Mouse (Mus musculus) adrenal gland, postnatal 36 days (tissue): Measurements from ENCODE around the gene Pigp. TPM values are rescaled to one million over a fixed set of nuclear protein-coding genes. Genes with fewer than 3 reads are reported as not detected.

Source experiments
- DNase-seq, 2 experiments: peaks; one replicate each; pipeline ENCODE4 v3.0.0; 2021; ENCODE audit warnings: mixed read lengths in 1 of 2
- long read RNA-seq, 2 experiments: library from polyadenylated mRNA; stranded (forward); transcript quantifications; one replicate each; pipeline ENCODE4 v2.0.0; 2021; ENCODE audit warnings: borderline sequencing depth in 2 of 2
- total RNA-seq, 2 experiments: library from RNA; stranded (reverse); gene quantifications; 2 replicates each; pipeline ENCODE4 v1.2.3; 2021

Gene Pigp
- total RNA-seq = 100 to 1,000 TPM in 1 of 2 experiments, 10 to 100 TPM in 1; 68.8 to 122 TPM
- long read RNA-seq, experiment 1, transcript Pigp-203 (5 exons, 966 nt) = minor isoform, 22 of 76 reads
- long read RNA-seq, experiment 1, transcript Pigp-204 (5 exons, 912 nt) = minor isoform, 10 of 76 reads
- long read RNA-seq, experiment 1, transcript Pigp-202 (5 exons, 745 nt) = major isoform, 29 of 76 reads
- long read RNA-seq, experiment 1, transcript Pigp-206 (4 exons, 695 nt) = minor isoform, 6 of 76 reads
- long read RNA-seq, experiment 1, partial matches to known transcripts = 0 of 76 reads
- long read RNA-seq, experiment 1, other reads (novel, unspliced or antisense) = 4 of 76 reads
- long read RNA-seq, experiment 2, transcript Pigp-202 (5 exons, 745 nt) = major isoform, 12 of 29 reads
- long read RNA-seq, experiment 2, transcript Pigp-203 (5 exons, 966 nt) = minor isoform, 8 of 29 reads
- long read RNA-seq, experiment 2, partial matches to known transcripts = 1 of 29 reads
- long read RNA-seq, experiment 2, other reads (novel, unspliced or antisense) = 2 of 29 reads

GRCm38 (mm10) chr16:94371301-94371931 lies at the start of gene Pigp:
Pigp (minus strand) TSS chr16:94371842.
- peak; percentile 61 to 66 for DNase-seq

DNA sequence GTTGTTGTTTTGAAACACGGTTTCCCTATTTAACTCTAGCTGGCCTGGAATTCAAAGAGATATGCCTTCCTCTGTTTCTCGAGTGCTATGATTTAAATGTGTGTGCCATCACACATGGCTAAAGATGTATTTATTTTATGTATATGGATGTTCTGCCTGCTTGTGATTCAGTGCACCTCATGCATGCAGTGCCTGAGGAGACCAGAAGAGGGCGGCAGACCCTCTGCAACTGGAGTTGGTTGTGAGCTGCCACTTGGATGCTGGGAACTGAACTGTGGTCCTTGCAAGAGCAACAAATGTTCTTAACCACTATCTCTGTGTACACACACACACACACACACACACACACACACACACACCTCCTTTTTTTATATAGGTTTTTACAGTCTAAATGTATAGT lies 48.9 kb upstream of the Pigp start:
- DNase-seq = no peak

DNA sequence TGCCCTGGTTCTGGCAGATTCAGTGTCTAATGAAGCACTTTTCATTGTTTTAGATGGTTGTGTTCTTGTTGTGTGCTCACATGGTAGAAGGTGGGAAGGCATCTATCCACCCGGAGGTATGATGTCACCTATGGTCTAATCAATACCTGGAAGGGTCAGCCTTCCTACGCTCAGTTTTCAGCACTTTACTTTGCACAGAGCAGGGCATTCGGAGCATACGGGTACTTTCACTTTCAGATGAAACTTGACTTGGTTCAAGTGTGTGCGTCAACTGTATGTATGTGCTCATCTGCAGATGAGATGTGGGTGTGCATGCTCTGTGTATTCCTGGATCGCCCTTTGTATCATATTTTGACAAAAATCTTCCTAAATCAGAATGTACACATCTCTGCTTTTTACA lies 42.5 kb upstream of the Pigp start:
- DNase-seq = no peak

- DNase-seq = no peak
These were observed 41.1 kb upstream of the Pigp start for GRCm38 (mm10) chr16:94412760-94413159.

DNA sequence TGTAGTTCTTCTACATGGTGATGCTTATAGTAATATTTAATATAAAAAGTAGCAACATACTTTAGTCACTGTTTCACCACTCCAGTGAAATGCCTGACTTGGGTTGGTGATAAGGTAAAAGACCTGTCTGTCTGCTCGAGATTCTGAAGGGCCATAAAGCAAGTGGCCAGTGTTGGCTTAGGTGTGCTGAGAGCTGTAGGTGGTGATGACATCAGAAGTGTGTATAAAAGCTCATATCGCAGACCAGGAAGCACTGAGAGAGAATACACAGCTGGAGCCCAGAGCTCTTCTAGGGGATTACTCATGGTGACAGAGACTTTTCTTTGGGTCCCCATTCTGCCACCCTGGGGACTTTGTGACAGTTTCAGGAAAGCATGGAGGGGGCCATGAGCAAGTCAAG lies 40.6 kb upstream of the Pigp start:
- no peak for DNase-seq

- no peak for DNase-seq
These were observed 39.6 kb upstream of the Pigp start for GRCm38 (mm10) chr16:94411287-94411686.

- DNase-seq = peak; percentile 6 to 27
These were observed 30.5 kb upstream of the Pigp start for GRCm38 (mm10) chr16:94402185-94402584.

GRCm38 (mm10) chr16:94401636-94402035 lies 30.0 kb upstream of the Pigp start:
- DNase-seq = peak; percentile 28 to 46

GRCm38 (mm10) chr16:94399141-94399540 lies 27.5 kb upstream of the Pigp start:
- DNase-seq = no peak

GRCm38 (mm10) chr16:94396641-94397040 lies 25.0 kb upstream of the Pigp start:
- DNase-seq = no peak

GRCm38 (mm10) chr16:94395051-94395450 lies 23.4 kb upstream of the Pigp start:
- no peak for DNase-seq

- no peak for DNase-seq
These were observed 20.7 kb upstream of the Pigp start for GRCm38 (mm10) chr16:94392299-94392698.

- DNase-seq = no peak
These were observed 16.0 kb upstream of the Pigp start for GRCm38 (mm10) chr16:94387690-94388089.

GRCm38 (mm10) chr16:94383277-94383676 lies 11.6 kb upstream of the Pigp start:
- DNase-seq = no peak

GRCm38 (mm10) chr16:94379386-94379785 lies 7.7 kb upstream of the Pigp start:
- DNase-seq = no peak

DNA sequence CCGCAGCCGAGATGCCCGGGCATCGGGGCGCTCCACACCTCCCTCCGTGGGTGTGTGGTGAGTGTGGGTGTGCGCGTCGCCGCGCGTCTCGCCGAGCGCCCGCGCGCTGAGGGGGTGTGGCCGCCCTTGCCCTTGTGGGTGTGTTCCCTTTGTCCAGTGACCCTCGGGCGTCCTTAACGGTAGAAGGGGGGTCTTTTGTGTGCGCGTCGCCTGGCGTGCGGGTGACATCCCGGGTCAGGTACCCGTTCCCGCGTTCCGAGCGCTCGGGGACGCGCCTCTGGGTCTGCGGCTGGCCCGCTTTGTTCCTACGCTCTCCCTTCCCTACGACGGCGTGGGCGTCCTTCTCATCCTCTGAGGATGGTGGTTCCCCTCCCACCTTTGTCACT lies 734 bp downstream of the Pigp start:
- peak; percentile 79 to 85 for DNase-seq

DNA sequence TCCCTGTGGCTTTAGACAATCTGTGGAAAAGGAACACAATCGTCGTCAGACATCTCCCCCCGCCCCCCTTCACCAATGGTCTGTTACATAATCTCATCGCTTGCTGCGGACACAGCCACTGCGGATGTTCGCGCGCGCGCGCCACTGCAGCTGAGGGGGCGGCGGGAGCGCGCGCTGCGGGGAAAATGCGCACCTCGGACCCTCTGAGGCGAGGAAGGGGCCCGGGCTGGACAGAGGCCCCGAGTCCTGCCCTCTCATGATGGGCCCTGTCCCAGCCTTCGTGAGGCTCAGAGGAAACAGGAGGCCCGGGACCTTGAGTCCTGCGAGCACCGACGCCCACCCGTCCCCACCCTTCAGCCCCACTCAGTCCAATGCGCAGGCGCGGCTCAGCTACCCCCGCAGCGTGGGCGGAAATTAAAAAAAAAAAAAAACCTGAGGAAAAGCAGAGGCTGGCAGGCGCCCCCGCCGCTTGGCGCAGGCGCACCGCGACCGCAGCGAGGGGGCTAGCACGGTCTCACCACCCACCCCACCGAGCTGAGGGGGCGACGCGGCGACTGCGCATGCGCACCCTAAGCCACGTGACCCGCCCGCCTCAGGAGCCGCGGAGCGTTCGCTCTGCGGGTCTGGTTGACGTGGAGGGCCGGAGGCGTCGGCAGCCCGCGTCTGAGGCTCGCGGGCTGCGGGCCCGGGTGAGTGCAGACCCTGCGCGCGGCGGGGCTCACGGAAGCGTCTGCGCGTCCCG lies 1.3 kb downstream of the Pigp start, which contains the start of gene Ttc3:
TSS of gene Ttc3 (plus strand) at position 446 of the 742 bp plus-strand sequence.
- peak; percentile 95 to 97 for DNase-seq

- no peak for DNase-seq
These were observed 2.0 kb downstream of the Pigp start for GRCm38 (mm10) chr16:94369596-94370172.

- no peak for DNase-seq
These were observed 6.2 kb downstream of the Pigp start for GRCm38 (mm10) chr16:94365435-94365834.

DNA sequence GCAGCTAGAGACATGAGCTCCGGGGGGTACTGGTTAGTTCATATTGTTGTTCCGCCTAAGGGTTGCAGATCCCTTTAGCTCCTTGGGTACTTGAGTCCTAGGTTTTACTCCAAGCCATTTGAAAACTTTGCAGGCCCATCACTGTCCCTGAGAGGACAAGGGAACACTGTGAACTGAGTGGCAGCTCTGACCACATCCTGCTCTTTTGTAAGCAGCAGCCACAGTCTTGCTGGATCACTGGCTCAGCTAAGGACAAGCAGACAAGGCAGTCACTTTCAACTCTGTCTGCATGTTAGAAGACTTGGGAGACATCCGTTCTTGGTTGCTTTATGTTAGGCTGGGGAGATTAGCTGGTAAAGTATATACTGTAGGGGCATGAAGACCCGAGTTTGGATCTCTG lies 7.8 kb downstream of the Pigp start:
- DNase-seq = no peak

- DNase-seq = peak; percentile 93 to 94
These were observed 9.3 kb downstream of the Pigp start for GRCm38 (mm10) chr16:94362174-94362873.
